Mouse (Mus musculus) monocyte, adult 59 days (primary cell): ENCODE measurements around the gene Ceacam11. TPM values are rescaled to one million over a fixed set of nuclear protein-coding genes. Genes with fewer than 3 reads are reported as not detected.

ENCODE experiments used
- total RNA-seq, 2 experiments: library from RNA; stranded (reverse); gene quantifications; one replicate each; pipeline ENCODE4 v1.2.4; 2023

Ceacam11 gene
- not detected for total RNA-seq

DNA sequence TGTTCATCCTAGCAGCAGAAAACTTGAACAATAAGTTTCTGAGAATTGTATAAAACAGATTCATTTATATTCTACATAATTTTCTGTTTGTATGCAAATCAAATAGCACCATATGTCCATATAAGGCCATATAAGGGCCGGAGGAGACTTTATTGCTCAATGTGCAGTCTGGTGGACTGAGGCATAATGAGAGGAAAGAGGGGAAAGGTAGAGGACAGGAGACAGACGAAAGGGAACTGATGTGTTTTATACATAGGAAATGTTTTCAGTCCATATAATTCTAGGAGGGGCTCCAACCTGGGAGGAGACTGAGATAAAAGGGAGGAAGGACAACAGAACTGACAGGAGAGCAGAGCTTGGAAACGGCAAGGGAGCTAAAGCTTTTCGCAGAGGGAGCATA is at the start of gene Ceacam11:
Gene Ceacam11 (plus strand): TSS at position 301 of the 400 bp plus-strand sequence.

DNA sequence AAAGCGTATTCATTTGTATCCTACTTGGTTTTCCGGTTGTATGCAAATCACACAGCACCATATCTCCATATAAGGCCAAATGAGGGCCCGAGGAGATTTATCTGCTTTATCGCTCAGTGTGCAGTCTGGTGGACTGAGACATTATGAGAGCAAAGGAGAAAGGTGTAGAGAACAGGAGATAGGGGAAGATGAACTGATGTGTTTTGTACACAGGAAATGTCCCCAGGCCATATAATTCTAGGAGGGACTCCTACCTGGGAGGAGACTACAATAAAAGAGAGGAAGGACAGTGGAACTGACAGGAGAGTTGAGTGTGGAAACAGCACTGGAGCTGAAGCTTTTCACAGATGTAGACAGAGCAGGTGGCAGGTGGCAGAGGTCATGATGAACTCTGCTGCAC is 37.7 kb downstream of the Ceacam11 start, which contains the start of gene Ceacam13:
Gene Ceacam13 (plus strand): TSS at position 301 of the 400 bp plus-strand sequence.

Other genes starting within 250 kb of the Ceacam11 start
- gene Ceacam14, start 159.5 kb upstream of the Ceacam11 start, total RNA-seq, result not detected
- gene Gm5155, start 100.4 kb upstream of the Ceacam11 start, total RNA-seq, result not detected
- not detected for gene Ceacam13, start 37.8 kb downstream of the Ceacam11 start, total RNA-seq
- gene Ceacam12, start 93.8 kb downstream of the Ceacam11 start, total RNA-seq, result not detected
- not detected for gene Igfl3, start 204.4 kb downstream of the Ceacam11 start, total RNA-seq